Mouse (Mus musculus): ENCODE measurements around the gene Zfp36l2. TPM values are rescaled to one million over a fixed set of nuclear protein-coding genes. Genes with fewer than 3 reads are reported as not detected.

Zfp36l2 gene
- polyA plus RNA-seq, 1 experiment = 171 TPM

- Histone ChIP-seq H3K4me1 (ENCODE audit: control insufficient read depth, insufficient read depth, low read length) (peaks cover 12% of the 10 kb centered on the region; the same call in 1 of the 2 replicates), H3K4me3 (ENCODE audit: insufficient read depth, low read length) (peak overlapping the region; percentile 88)
- TF ChIP-seq POLR2A (IDR thresholded peaks at IDR 0.05; ENCODE audit: low read depth, low read length) (peak; percentile 37; the same call in 1 of the 2 replicates), CTCF (IDR thresholded peaks at IDR 0.05; ENCODE audit: borderline replicate concordance, insufficient read depth, low read length) (no peak)
These were observed 1.1 kb downstream of the Zfp36l2 start for GRCm38 (mm10) chr17:84186451-84187202.

GRCm38 (mm10) chr17:84185581-84186450, 1.9 kb downstream of the Zfp36l2 start:
- no peak for TF ChIP-seq CTCF (IDR thresholded peaks at IDR 0.05; ENCODE audit: borderline replicate concordance, insufficient read depth, low read length)
- no peak; the same call in 1 of the 2 replicates for TF ChIP-seq POLR2A (IDR thresholded peaks at IDR 0.05; ENCODE audit: low read depth, low read length)
- peak overlapping the region; percentile 94 for H3K27ac ChIP-seq (ENCODE audit: insufficient read depth, low read length)
- peak overlapping the region; percentile 88 for H3K4me3 ChIP-seq (ENCODE audit: insufficient read depth, low read length)
- peaks cover 16% of the 10 kb centered on the region; the same call in 1 of the 2 replicates for H3K4me1 ChIP-seq (ENCODE audit: control insufficient read depth, insufficient read depth, low read length)

More at GRCm38 (mm10) chr17:84186451-84187202, 1.1 kb downstream of the Zfp36l2 start:
- peak overlapping the region; percentile 94 for H3K27ac ChIP-seq (ENCODE audit: insufficient read depth, low read length)

GRCm38 (mm10) chr17:84185011-84185411, 2.7 kb downstream of the Zfp36l2 start:
- Histone ChIP-seq H3K4me3 (ENCODE audit: insufficient read depth, low read length) (peak overlapping the region; percentile 88), H3K4me1 (ENCODE audit: control insufficient read depth, insufficient read depth, low read length) (peaks cover 16% of the 10 kb centered on the region; the same call in 1 of the 2 replicates), H3K27ac (ENCODE audit: insufficient read depth, low read length) (peak overlapping the region; percentile 94)
- TF ChIP-seq POLR2A (IDR thresholded peaks at IDR 0.05; ENCODE audit: low read depth, low read length) (peak; percentile 45; the same call in 1 of the 2 replicates), CTCF (IDR thresholded peaks at IDR 0.05; ENCODE audit: borderline replicate concordance, insufficient read depth, low read length) (no peak)

- H3K27ac ChIP-seq (ENCODE audit: insufficient read depth, low read length) = peak overlapping the region; percentile 96
- H3K4me1 ChIP-seq (ENCODE audit: control insufficient read depth, insufficient read depth, low read length) = peaks cover 9% of the 10 kb centered on the region; the same call in 1 of the 2 replicates
- TF ChIP-seq POLR2A (IDR thresholded peaks at IDR 0.05; ENCODE audit: low read depth, low read length) (peak; percentile 75), CTCF (IDR thresholded peaks at IDR 0.05; ENCODE audit: borderline replicate concordance, insufficient read depth, low read length) (no peak)
- H3K4me3 ChIP-seq (ENCODE audit: insufficient read depth, low read length) = peak overlapping the region; percentile 39
These were observed 4.4 kb downstream of the Zfp36l2 start for GRCm38 (mm10) chr17:84183291-84183781.

GRCm38 (mm10) chr17:84182311-84183271, 5.2 kb downstream of the Zfp36l2 start:
- peak overlapping the region; percentile 39 for H3K4me3 ChIP-seq (ENCODE audit: insufficient read depth, low read length)
- H3K4me1 ChIP-seq (ENCODE audit: control insufficient read depth, insufficient read depth, low read length) = peaks cover 9% of the 10 kb centered on the region; the same call in 1 of the 2 replicates
- TF ChIP-seq CTCF (IDR thresholded peaks at IDR 0.05; ENCODE audit: borderline replicate concordance, insufficient read depth, low read length) (no peak), POLR2A (IDR thresholded peaks at IDR 0.05; ENCODE audit: low read depth, low read length) (peak; percentile 51; the same call in 1 of the 2 replicates)
- peak overlapping the region; percentile 96 for H3K27ac ChIP-seq (ENCODE audit: insufficient read depth, low read length)

- TF ChIP-seq CTCF (IDR thresholded peaks at IDR 0.05; ENCODE audit: borderline replicate concordance, insufficient read depth, low read length) = no peak
- TF ChIP-seq POLR2A (IDR thresholded peaks at IDR 0.05; ENCODE audit: low read depth, low read length) = peak; percentile 7
- Histone ChIP-seq H3K4me3 (ENCODE audit: insufficient read depth, low read length) (no peak overlapping the region), H3K4me1 (ENCODE audit: control insufficient read depth, insufficient read depth, low read length) (peaks cover 9% of the 10 kb centered on the region; the same call in 1 of the 2 replicates), H3K27ac (ENCODE audit: insufficient read depth, low read length) (peak overlapping the region; percentile 96)
These were observed 6.0 kb downstream of the Zfp36l2 start for GRCm38 (mm10) chr17:84181502-84182310.

GRCm38 (mm10) chr17:84180715-84181501, 6.8 kb downstream of the Zfp36l2 start:
- peak overlapping the region; percentile 96 for H3K27ac ChIP-seq (ENCODE audit: insufficient read depth, low read length)
- peaks cover 9% of the 10 kb centered on the region; the same call in 1 of the 2 replicates for H3K4me1 ChIP-seq (ENCODE audit: control insufficient read depth, insufficient read depth, low read length)
- TF ChIP-seq CTCF (IDR thresholded peaks at IDR 0.05; ENCODE audit: borderline replicate concordance, insufficient read depth, low read length) = no peak
- TF ChIP-seq POLR2A (IDR thresholded peaks at IDR 0.05; ENCODE audit: low read depth, low read length) = peak; percentile 29; the same call in 1 of the 2 replicates
- no peak overlapping the region for H3K4me3 ChIP-seq (ENCODE audit: insufficient read depth, low read length)

Data from embryonic fibroblast, embryonic 13.5 days (primary cell).